Mouse (Mus musculus): ENCODE data around the gene Dop1b.
"Not testable (repeated sequence)": the region's sequence is repeated elsewhere in the genome, so short reads cannot be mapped to it uniquely, and the experiment has no call there.

Dop1b gene

GRCm38 (mm10) chr16:93797021-93797840 is 85.5 kb downstream of the Dop1b start:
- no peak for DNase-seq (ENCODE audit: low spot score in 2 of 2)

- no peak for DNase-seq (ENCODE audit: low spot score in 2 of 2)
These were observed 86.3 kb downstream of the Dop1b start for GRCm38 (mm10) chr16:93797841-93798492.

GRCm38 (mm10) chr16:93798623-93799022 is 86.9 kb downstream of the Dop1b start:
- no peak for DNase-seq (ENCODE audit: low spot score in 2 of 2)

GRCm38 (mm10) chr16:93799071-93799470 is 87.4 kb downstream of the Dop1b start:
- no peak for DNase-seq (ENCODE audit: low spot score in 2 of 2)

GRCm38 (mm10) chr16:93799936-93800335 is 88.2 kb downstream of the Dop1b start:
- DNase-seq (ENCODE audit: low spot score in 2 of 2): no peak

GRCm38 (mm10) chr16:93807167-93807566 is 95.5 kb downstream of the Dop1b start:
- DNase-seq (ENCODE audit: low spot score in 2 of 2): peak in 1 of 2 experiments; percentile 52

GRCm38 (mm10) chr16:93807961-93808554 is 96.4 kb downstream of the Dop1b start:
- DNase-seq (ENCODE audit: low spot score in 2 of 2): peak in 1 of 2 experiments; percentile 24

GRCm38 (mm10) chr16:93815856-93816736 is 104.4 kb downstream of the Dop1b start:
- peak; percentile 72 to 89 for DNase-seq (ENCODE audit: low spot score in 2 of 2)

GRCm38 (mm10) chr16:93816861-93817260 is 105.2 kb downstream of the Dop1b start:
- DNase-seq (ENCODE audit: low spot score in 2 of 2): peak in 1 of 2 experiments; percentile 56

GRCm38 (mm10) chr16:93817371-93817770 is 105.7 kb downstream of the Dop1b start:
- DNase-seq (ENCODE audit: low spot score in 2 of 2): no peak

- DNase-seq (ENCODE audit: low spot score in 2 of 2): peak; percentile 37 to 54
These were observed 107.1 kb downstream of the Dop1b start for GRCm38 (mm10) chr16:93818691-93819324.

- peak in 1 of 2 experiments; percentile 45 for DNase-seq (ENCODE audit: low spot score in 2 of 2)
These were observed 107.6 kb downstream of the Dop1b start for GRCm38 (mm10) chr16:93819325-93819696.

- DNase-seq (ENCODE audit: low spot score in 2 of 2): no peak
These were observed 108.3 kb downstream of the Dop1b start for GRCm38 (mm10) chr16:93820040-93820439.

- DNase-seq (ENCODE audit: low spot score in 2 of 2): no peak
These were observed 110.0 kb downstream of the Dop1b start for GRCm38 (mm10) chr16:93821706-93822105.

GRCm38 (mm10) chr16:93822433-93823225 is 110.9 kb downstream of the Dop1b start:
- not testable (repeated sequence) for DNase-seq (ENCODE audit: low spot score in 2 of 2)

GRCm38 (mm10) chr16:93824799-93825198 is 113.1 kb downstream of the Dop1b start:
- no peak for DNase-seq (ENCODE audit: low spot score in 2 of 2)

- DNase-seq (ENCODE audit: low spot score in 2 of 2): no peak
These were observed 113.8 kb downstream of the Dop1b start for GRCm38 (mm10) chr16:93825463-93825862.

- DNase-seq (ENCODE audit: low spot score in 2 of 2): no peak
These were observed 114.3 kb downstream of the Dop1b start for GRCm38 (mm10) chr16:93826054-93826453.

- DNase-seq (ENCODE audit: low spot score in 2 of 2): not testable (repeated sequence)
These were observed 114.8 kb downstream of the Dop1b start for GRCm38 (mm10) chr16:93826478-93826877.

GRCm38 (mm10) chr16:93826909-93827308 is 115.2 kb downstream of the Dop1b start:
- no peak for DNase-seq (ENCODE audit: low spot score in 2 of 2)

All from spleen, postnatal 10 days (tissue).